Mouse (Mus musculus): ENCODE data around the gene Zfp560.
"Not testable (repeated sequence)": the region's sequence is repeated elsewhere in the genome, so short reads cannot be mapped to it uniquely, and the experiment has no call there.

Gene Zfp560

GRCm38 (mm10) chr9:20384532-20385342 is at the start of gene Zfp560:
TSS of gene Zfp560 (minus strand) at chr9:20385177.
- DNase-seq: peak; percentile 93

GRCm38 (mm10) chr9:20430004-20430403 is 45.0 kb upstream of the Zfp560 start:
- DNase-seq: no peak

- DNase-seq: no peak
Observed at GRCm38 (mm10) chr9:20411460-20411859, 26.5 kb upstream of the Zfp560 start.

GRCm38 (mm10) chr9:20409319-20409718 is 24.3 kb upstream of the Zfp560 start:
- no peak for DNase-seq

- DNase-seq: no peak
Observed at GRCm38 (mm10) chr9:20385343-20385703, 346 bp upstream of the Zfp560 start.

GRCm38 (mm10) chr9:20383659-20384058 is 1.3 kb downstream of the Zfp560 start:
- DNase-seq: no peak

GRCm38 (mm10) chr9:20374712-20375111 is 10.3 kb downstream of the Zfp560 start:
- DNase-seq: no peak

- DNase-seq: no peak
Observed at GRCm38 (mm10) chr9:20367311-20367710, 17.7 kb downstream of the Zfp560 start.

- no peak for DNase-seq
Observed at GRCm38 (mm10) chr9:20348501-20348900, 36.5 kb downstream of the Zfp560 start.

GRCm38 (mm10) chr9:20335994-20336393 is 49.0 kb downstream of the Zfp560 start, which contains the start of gene Olfr18:
TSS of gene Olfr18 (minus strand) at chr9:20336094.
- DNase-seq: no peak

GRCm38 (mm10) chr9:20298232-20298631 is 86.7 kb downstream of the Zfp560 start, which contains the start of gene Olfr873:
TSS of gene Olfr873 (plus strand) at chr9:20298532.
- no peak for DNase-seq

- not testable (repeated sequence) for DNase-seq
Observed at GRCm38 (mm10) chr9:20295562-20295961, 89.4 kb downstream of the Zfp560 start.
